Mouse (Mus musculus) ES-E14 (cell line): Measurements from ENCODE around the gene Gapt. TPM values are rescaled to one million over a fixed set of nuclear protein-coding genes. Genes with fewer than 3 reads are reported as not detected.

Source experiments
- DNase-seq: peaks from one replicate; pipeline ENCODE4 v3.0.0-alpha.2; 2013; ENCODE audit warnings: low read depth, low spot score
- H3K27ac ChIP-seq: 2 replicates; pipeline ENCODE4 v1.5.1; 2012; ENCODE audit warnings: low read depth, mild to moderate bottlenecking, low read length, moderate library complexity, mixed read lengths; ENCODE audit not compliant: poor library complexity, insufficient read depth, severe bottlenecking
- H3K36me3 ChIP-seq: 2 replicates; pipeline ENCODE4 v1.6.1; 2012; ENCODE audit warnings: mild to moderate bottlenecking, low read length, moderate library complexity, mixed read lengths; ENCODE audit not compliant: control insufficient read depth, poor library complexity, insufficient read depth, severe bottlenecking
- H3K4me1 ChIP-seq, 2 experiments: fragments of 150-350 bp in 1 of 2; sonication (generic) in 1 of 2; 2 replicates each; pipeline ENCODE4 v1.6.1; 2012; ENCODE audit warnings: low read length in 2 of 2, mild to moderate bottlenecking in 1 of 2, mixed read lengths in 1 of 2; ENCODE audit not compliant: control insufficient read depth in 2 of 2, insufficient read depth in 2 of 2, poor library complexity in 1 of 2
- H3K4me3 ChIP-seq, 2 experiments: fragments of 150-350 bp in 1 of 2; sonication (generic) in 1 of 2; 2 replicates each; pipeline ENCODE4 v1.5.1; 2012; ENCODE audit warnings: low read length in 2 of 2, low read depth in 1 of 2, mild to moderate bottlenecking in 1 of 2, mixed read lengths in 1 of 2; ENCODE audit not compliant: insufficient read depth in 1 of 2, poor library complexity in 1 of 2, severe bottlenecking in 1 of 2
- H3K9ac ChIP-seq: 2 replicates; pipeline ENCODE4 v1.6.1; 2012; ENCODE audit warnings: low read depth, mild to moderate bottlenecking, low read length, mixed read lengths; ENCODE audit not compliant: poor library complexity, insufficient read depth, severe bottlenecking
- H3K9me3 ChIP-seq: fragments of 150-350 bp; sonication (generic); 2 replicates; pipeline ENCODE4 v1.6.1; 2012; ENCODE audit warnings: low read depth, mild to moderate bottlenecking, low read length; ENCODE audit not compliant: control insufficient read depth, insufficient read depth
- CHD2 ChIP-seq: IDR thresholded peaks from 2 replicates; pipeline ENCODE4 v1.6.1; 2014; ENCODE audit warnings: mild to moderate bottlenecking, low read depth, low read length, inconsistent platforms
- HCFC1 ChIP-seq: IDR thresholded peaks from 2 replicates; pipeline ENCODE4 v1.6.1; 2012; ENCODE audit warnings: low read length, inconsistent platforms, borderline replicate concordance; ENCODE audit not compliant: insufficient read depth
- MAFK ChIP-seq: IDR thresholded peaks from 2 replicates; pipeline ENCODE4 v1.6.1; 2014; ENCODE audit warnings: mild to moderate bottlenecking, low read depth, low read length, inconsistent platforms; ENCODE audit not compliant: insufficient read depth
- ZC3H11A ChIP-seq: IDR thresholded peaks from 2 replicates; pipeline ENCODE4 v1.6.1; 2012; ENCODE audit warnings: low read depth, mild to moderate bottlenecking, inconsistent platforms, low read length, borderline replicate concordance
- ZNF384 ChIP-seq: IDR thresholded peaks from 2 replicates; pipeline ENCODE4 v1.6.1; 2012; ENCODE audit warnings: low read depth, low read length, inconsistent platforms
- in situ Hi-C, 2 experiments: fragments of 600-800 bp; cut with MboI; formaldehyde crosslinking; loops; one replicate each; pipeline ENCODE4 v1.15.1; 2025; ENCODE audit warnings: low sequenced_read_pairs in 2 of 2, inconsistent platforms in 1 of 2; ENCODE audit not compliant: unreplicated experiment in 2 of 2
- total RNA-seq: library from RNA; depleted of rRNA; stranded (reverse); fragments of 300-350 nt; gene quantifications from 2 replicates; pipeline ENCODE4 v1.2.3, GENCODE M21; 2012

Gene Gapt
- total RNA-seq, 1 experiment, result not detected

GRCm38 (mm10) chr13:110401443-110401842 is 44.4 kb upstream of the Gapt start:
- no peak overlapping the region for H3K9ac ChIP-seq
- no peak for TF ChIP-seq HCFC1
- no peak for TF ChIP-seq ZNF384
- no peak for TF ChIP-seq ZC3H11A
- no peak for TF ChIP-seq MAFK
- no peak for TF ChIP-seq CHD2
- no peak for DNase-seq
- no peak overlapping the region for H3K27ac ChIP-seq
- peaks cover 23% of the 10 kb centered on the region for H3K36me3 ChIP-seq
- in situ Hi-C loops, result no loop called here
- no peaks in the 10 kb centered on the region for H3K9me3 ChIP-seq
- no peak overlapping the region for H3K4me3 ChIP-seq
- no peaks in the 10 kb centered on the region for H3K4me1 ChIP-seq

GRCm38 (mm10) chr13:110398513-110399270 is 41.7 kb upstream of the Gapt start:
- in situ Hi-C loops, result loop anchor here (10.0 to 25.0 kb wide), 4 partner anchors 566 to 1014 kb away; no protein-coding TSS in a partner anchor
- no peaks in the 10 kb centered on the region for H3K4me1 ChIP-seq
- no peak overlapping the region for H3K4me3 ChIP-seq
- no peak for TF ChIP-seq ZNF384
- peaks cover 26% of the 10 kb centered on the region for H3K36me3 ChIP-seq
- DNase-seq, result no peak
- no peaks in the 10 kb centered on the region for H3K9me3 ChIP-seq
- no peak overlapping the region for H3K9ac ChIP-seq
- H3K27ac ChIP-seq, result no peak overlapping the region

GRCm38 (mm10) chr13:110397750-110398149 is 40.8 kb upstream of the Gapt start:
- H3K9ac ChIP-seq, result no peak overlapping the region
- H3K27ac ChIP-seq, result no peak overlapping the region
- in situ Hi-C loops, result loop anchor here (10.0 to 25.0 kb wide), 4 partner anchors 567 to 1015 kb away; no protein-coding TSS in a partner anchor
- no peak for TF ChIP-seq ZC3H11A
- TF ChIP-seq HCFC1, result no peak
- no peak overlapping the region for H3K4me3 ChIP-seq
- H3K36me3 ChIP-seq, result peaks cover 26% of the 10 kb centered on the region
- peaks cover 0 to under 1% of the 10 kb centered on the region in 2 experiments; a peak in 1 of 4 replicates for H3K4me1 ChIP-seq
- no peak for DNase-seq
- no peaks in the 10 kb centered on the region for H3K9me3 ChIP-seq

GRCm38 (mm10) chr13:110395916-110396685 is 39.1 kb upstream of the Gapt start:
- in situ Hi-C loops, result loop anchor here (10.0 to 25.0 kb wide), 4 partner anchors 569 to 1016 kb away; no protein-coding TSS in a partner anchor
- Histone ChIP-seq H3K9me3 (no peaks in the 10 kb centered on the region), H3K9ac (no peak overlapping the region; the same call in 1 of the 2 replicates), H3K36me3 (peaks cover 26% of the 10 kb centered on the region), H3K4me1 (peaks cover 0 to 4% of the 10 kb centered on the region in 2 experiments; a peak in 1 of 4 replicates), H3K4me3 (peak overlapping the region; percentile 77 to 88), H3K27ac (no peak overlapping the region)
- no peak for DNase-seq
- TF ChIP-seq ZC3H11A (no peak), HCFC1 (no peak), MAFK (no peak), CHD2 (no peak), ZNF384 (no peak)
